Mouse (Mus musculus) G1E (cell line): ENCODE data around the gene Svs1. TPM values are rescaled to one million over a fixed set of nuclear protein-coding genes. Genes with fewer than 3 reads are reported as not detected.

Source experiments
- ATAC-seq: 2 replicates; pipeline ENCODE4 v1.8.0; 2016; ENCODE audit warnings: mild to moderate bottlenecking; ENCODE audit not compliant: insufficient number of reproducible peaks, poor library complexity, low FRiP score, severe bottlenecking; ENCODE audit errors: extremely low read depth
- DNase-seq: peaks from one replicate; pipeline ENCODE4 v3.0.0; 2012; ENCODE audit warnings: low spot score
- H3K27me3 ChIP-seq: 2 replicates; pipeline ENCODE4 v1.6.1; 2012; ENCODE audit warnings: mild to moderate bottlenecking, low read length, inconsistent platforms; ENCODE audit not compliant: insufficient read depth
- H3K36me3 ChIP-seq: replicated peaks from 2 replicates; pipeline ENCODE3; 2012; ENCODE audit warnings: mild to moderate bottlenecking, inconsistent platforms
- H3K4me1 ChIP-seq: 2 replicates; pipeline ENCODE4 v1.6.1; 2012; ENCODE audit warnings: low read depth, low read length, inconsistent platforms, mixed read lengths; ENCODE audit not compliant: insufficient read depth
- H3K4me3 ChIP-seq: 2 replicates; pipeline ENCODE4 v1.5.1; 2012; ENCODE audit warnings: low read depth, mild to moderate bottlenecking, inconsistent platforms, low read length, moderate library complexity, mixed read lengths
- H3K9me3 ChIP-seq: replicated peaks from 2 replicates; pipeline ENCODE4 v1.6.1; 2012; ENCODE audit warnings: inconsistent platforms
- CTCF ChIP-seq: IDR thresholded peaks from 2 replicates; pipeline ENCODE4 v1.5.1; 2012; ENCODE audit warnings: low read depth, low read length, inconsistent platforms, mixed read lengths
- GATA1 ChIP-seq: IDR thresholded peaks from 2 replicates; pipeline ENCODE4 v1.6.1; 2012; ENCODE audit warnings: borderline replicate concordance, low read length, inconsistent platforms, mixed read lengths
- GATA2 ChIP-seq: IDR thresholded peaks from 2 replicates; pipeline ENCODE4 v1.6.1; 2012; ENCODE audit warnings: low read depth, low read length, inconsistent platforms, borderline replicate concordance
- POLR2AphosphoS5 ChIP-seq: IDR thresholded peaks from 2 replicates; pipeline ENCODE4 v1.6.1; 2012; ENCODE audit warnings: low read depth, low read length, inconsistent platforms; ENCODE audit not compliant: insufficient replicate concordance
- TAL1 ChIP-seq: conservative IDR thresholded peaks from 2 replicates; pipeline ENCODE4 v1.6.1; 2012; ENCODE audit warnings: low read depth, low read length, inconsistent platforms, mixed read lengths
- polyA plus RNA-seq: library from polyadenylated mRNA; stranded (reverse); fragments of >175 nt; gene quantifications from 2 replicates; pipeline ENCODE4 v1.2.3, GENCODE M21; 2012
- total RNA-seq, 2 experiments: library from RNA; stranded (forward) in 1 of 2; stranded (reverse) in 1 of 2; fragments of 200-1000 nt in 1 of 2; fragments of >200 nt in 1 of 2; fragmentation: Nextera tagmentation in 1 of 2; gene quantifications; 2 replicates each; pipeline ENCODE4 v1.2.3; 2014 to 2017

The Svs1 gene
- total and polyA plus RNA-seq, 3 experiments, result 0.05 TPM; not detected in 2

GRCm38 (mm10) chr6:49026496-49026895 lies 39.8 kb downstream of the Svs1 start:
- H3K9me3 ChIP-seq, result no peaks in the 10 kb centered on the region
- H3K36me3 ChIP-seq, result no peaks in the 10 kb centered on the region
- no peak for ATAC-seq
- no peak for DNase-seq
- no peak overlapping the region for H3K4me3 ChIP-seq
- TF ChIP-seq CTCF, result no peak
- TF ChIP-seq TAL1, result no peak
- TF ChIP-seq POLR2AphosphoS5, result no peak
- no peak for TF ChIP-seq GATA2
- no peak for TF ChIP-seq GATA1
- 0 out of 2 replicates have a peak, but pooled peaks cover 2% of the 10 kb centered on the region for H3K4me1 ChIP-seq
- H3K27me3 ChIP-seq, result peaks cover 9% of the 10 kb centered on the region

GRCm38 (mm10) chr6:49028019-49028418 lies 41.4 kb downstream of the Svs1 start:
- no peak overlapping the region for H3K4me3 ChIP-seq
- no peaks in the 10 kb centered on the region for H3K36me3 ChIP-seq
- TF ChIP-seq GATA2 (no peak), POLR2AphosphoS5 (no peak), GATA1 (no peak), CTCF (no peak), TAL1 (no peak)
- no peak for DNase-seq
- no peak for ATAC-seq
- no peaks in the 10 kb centered on the region for H3K9me3 ChIP-seq
- H3K4me1 ChIP-seq, result 0 out of 2 replicates have a peak, but pooled peaks cover 2% of the 10 kb centered on the region
- peaks cover 9% of the 10 kb centered on the region for H3K27me3 ChIP-seq

GRCm38 (mm10) chr6:49028708-49029107 lies 42.0 kb downstream of the Svs1 start:
- Histone ChIP-seq H3K4me3 (no peak overlapping the region), H3K4me1 (0 out of 2 replicates have a peak, but pooled peaks cover 2% of the 10 kb centered on the region), H3K9me3 (no peaks in the 10 kb centered on the region), H3K27me3 (peaks cover 4% of the 10 kb centered on the region), H3K36me3 (no peaks in the 10 kb centered on the region)
- DNase-seq, result no peak
- ATAC-seq, result no peak
- TF ChIP-seq GATA2, result no peak
- TF ChIP-seq GATA1, result no peak
- TF ChIP-seq CTCF, result no peak
- TF ChIP-seq POLR2AphosphoS5, result no peak
- no peak for TF ChIP-seq TAL1

- H3K9me3 ChIP-seq, result no peaks in the 10 kb centered on the region
- H3K27me3 ChIP-seq, result peaks cover 4% of the 10 kb centered on the region; the same call in 1 of the 2 replicates
- H3K36me3 ChIP-seq, result no peaks in the 10 kb centered on the region
- H3K4me1 ChIP-seq, result 0 out of 2 replicates have a peak, but pooled peaks cover 2% of the 10 kb centered on the region
- no peak for TF ChIP-seq GATA2
- no peak for TF ChIP-seq POLR2AphosphoS5
- no peak for TF ChIP-seq GATA1
- TF ChIP-seq TAL1, result no peak
- no peak for TF ChIP-seq CTCF
- DNase-seq (no peak), ATAC-seq (no peak)
- H3K4me3 ChIP-seq, result no peak overlapping the region
Measured at GRCm38 (mm10) chr6:49031230-49031629, 44.6 kb downstream of the Svs1 start.

- DNase-seq, result no peak
- H3K36me3 ChIP-seq, result no peaks in the 10 kb centered on the region
- H3K9me3 ChIP-seq, result no peaks in the 10 kb centered on the region
- H3K4me3 ChIP-seq, result no peak overlapping the region
- no peak for ATAC-seq
- H3K27me3 ChIP-seq, result peaks cover 19% of the 10 kb centered on the region
- H3K4me1 ChIP-seq, result 0 out of 2 replicates have a peak, but pooled peaks cover 2% of the 10 kb centered on the region
- TF ChIP-seq GATA2, result no peak
- TF ChIP-seq POLR2AphosphoS5, result no peak
- no peak for TF ChIP-seq TAL1
- no peak for TF ChIP-seq CTCF
- TF ChIP-seq GATA1, result no peak
Measured at GRCm38 (mm10) chr6:49032783-49033182, 46.1 kb downstream of the Svs1 start.

- ATAC-seq (no peak), DNase-seq (no peak)
- no peaks in the 10 kb centered on the region for H3K9me3 ChIP-seq
- no peaks in the 10 kb centered on the region for H3K36me3 ChIP-seq
- H3K4me3 ChIP-seq, result no peak within 1 kb of the TSS
- TF ChIP-seq POLR2AphosphoS5, result no peak
- TF ChIP-seq CTCF, result no peak
- no peak for TF ChIP-seq TAL1
- no peak for TF ChIP-seq GATA1
- TF ChIP-seq GATA2, result no peak
- no peaks in the 10 kb centered on the region for H3K4me1 ChIP-seq
- H3K27me3 ChIP-seq, result peaks cover 17% of the 10 kb centered on the region
Measured at GRCm38 (mm10) chr6:49036275-49037267, 49.9 kb downstream of the Svs1 start, which contains the start of gene Gpnmb. TSS of gene Gpnmb (plus strand) at chr6:49036546.
